Mouse (Mus musculus) limb, embryonic 12.5 days (tissue): ENCODE measurements around the gene Slc35b2. TPM values are rescaled to one million over a fixed set of nuclear protein-coding genes. Genes with fewer than 3 reads are reported as not detected.
A peak's percentile ranks its signal among the peaks of the same experiment; 100 is the strongest.

Source experiments
- ATAC-seq: fragments of 200-750 bp; cut with Nextera tagmentation; 2 replicates; pipeline ENCODE4 v1.8.0; 2017; ENCODE audit warnings: low read depth, moderate TSS enrichment; ENCODE audit not compliant: insufficient number of reproducible peaks, insufficient read depth, low FRiP score, low TSS enrichment
- H3K27ac ChIP-seq: fragments of 300-500 bp; sonication (generic); 2 replicates; pipeline ENCODE4 v1.5.1; 2016; ENCODE audit warnings: mild to moderate bottlenecking, moderate library complexity
- H3K27me3 ChIP-seq: fragments of 300-500 bp; sonication (generic); 2 replicates; pipeline ENCODE4 v1.6.1; 2016; ENCODE audit warnings: mild to moderate bottlenecking, moderate library complexity
- H3K36me3 ChIP-seq: fragments of 300-500 bp; sonication (generic); 2 replicates; pipeline ENCODE4 v1.6.1; 2016; ENCODE audit warnings: mild to moderate bottlenecking, moderate library complexity
- H3K4me1 ChIP-seq: fragments of 300-500 bp; sonication (generic); replicated peaks from 2 replicates; pipeline ENCODE4 v1.6.1; 2016
- H3K4me2 ChIP-seq: fragments of 300-500 bp; sonication (generic); 2 replicates; pipeline ENCODE4 v1.6.1; 2016; ENCODE audit warnings: mild to moderate bottlenecking, moderate library complexity
- H3K4me3 ChIP-seq: fragments of 300-500 bp; sonication (generic); replicated peaks from 2 replicates; pipeline ENCODE4 v1.5.1; 2016; ENCODE audit warnings: mild to moderate bottlenecking
- H3K9ac ChIP-seq: fragments of 300-500 bp; sonication (generic); replicated peaks from 2 replicates; pipeline ENCODE4 v1.6.1; 2016; ENCODE audit warnings: mild to moderate bottlenecking, moderate library complexity
- H3K9me3 ChIP-seq: fragments of 300-500 bp; sonication (generic); 2 replicates; pipeline ENCODE4 v1.6.1; 2016; ENCODE audit warnings: mild to moderate bottlenecking, moderate library complexity
- WGBS: fragments of 180-500 bp; shearing (Covaris S2); methylation state at CpG from one replicate; pipeline ENCODE4 v1.1.7; 2016; 5-methylcytosine and 5-hydroxymethylcytosine counted together
- polyA plus RNA-seq: library from polyadenylated mRNA; unstranded; fragments of >200 nt; fragmentation: Nextera tagmentation; extraction: Ambion mirVana; gene quantifications from 2 replicates; pipeline ENCODE4 v1.2.1, GENCODE M21; 2016

Slc35b2 gene
- polyA plus RNA-seq, 1 experiment from 2014 or later = 96.9 TPM

DNA sequence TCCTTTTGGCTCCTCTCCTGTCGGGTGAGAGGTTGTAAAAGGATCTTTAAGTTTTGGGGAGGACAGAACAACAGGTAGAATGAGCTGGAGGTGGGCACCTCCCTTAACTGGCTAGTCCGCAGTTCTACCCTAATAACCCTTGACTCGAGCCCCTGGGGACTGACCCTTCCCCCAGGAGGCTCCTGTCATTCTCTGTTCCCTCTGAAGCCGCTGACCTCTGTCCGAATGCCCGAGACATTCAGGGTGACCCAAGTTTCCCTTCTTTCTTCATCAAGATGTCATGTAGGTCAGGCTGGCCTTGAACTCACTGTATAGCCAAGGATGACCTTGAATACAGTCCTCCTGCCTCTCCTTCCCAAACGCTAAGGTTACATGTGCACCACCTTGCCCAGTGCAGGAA, 24.7 kb downstream of the Slc35b2 start:
- H3K27ac ChIP-seq = no peak overlapping the region
- no peak overlapping the region for H3K4me3 ChIP-seq
- peaks cover 13% of the 10 kb centered on the region for H3K27me3 ChIP-seq
- H3K36me3 ChIP-seq = peaks cover 17% of the 10 kb centered on the region
- ATAC-seq = no peak
- peaks cover 47% of the 10 kb centered on the region for H3K4me1 ChIP-seq
- H3K9me3 ChIP-seq = peaks cover 9% of the 10 kb centered on the region; the same call in 1 of the 2 replicates
- H3K9ac ChIP-seq = no peak overlapping the region
- WGBS = 95% methylated on average over 7 of the region's 7 CpGs
- H3K4me2 ChIP-seq = no peak overlapping the region

DNA sequence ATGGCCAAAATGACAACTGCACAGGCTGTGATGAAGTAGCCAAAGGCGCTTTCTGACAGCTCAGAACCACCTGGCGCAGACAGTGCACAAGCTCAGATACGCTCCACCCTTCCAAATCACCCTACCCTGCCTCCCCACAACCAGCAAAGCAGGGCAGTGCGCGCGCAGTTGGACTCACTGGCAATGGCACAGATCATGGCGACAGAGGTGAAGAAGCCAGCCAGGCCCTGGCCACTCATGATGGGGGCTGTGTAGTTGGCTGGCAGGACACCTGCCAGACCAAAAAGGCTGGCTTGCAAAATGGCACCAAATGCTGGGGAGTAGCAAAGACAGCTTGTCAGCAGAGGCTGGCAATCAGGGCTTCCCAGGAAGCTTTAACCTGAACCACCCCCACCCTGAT, 25.6 kb downstream of the Slc35b2 start:
- no peak for ATAC-seq
- Histone ChIP-seq H3K36me3 (peaks cover 17% of the 10 kb centered on the region), H3K27ac (no peak overlapping the region), H3K27me3 (peaks cover 21% of the 10 kb centered on the region), H3K4me1 (peaks cover 51% of the 10 kb centered on the region), H3K9ac (no peak overlapping the region), H3K4me2 (no peak overlapping the region), H3K4me3 (no peak overlapping the region), H3K9me3 (peaks cover 9% of the 10 kb centered on the region; the same call in 1 of the 2 replicates)
- over 99% methylated on average over 7 of the region's 7 CpGs for WGBS

DNA sequence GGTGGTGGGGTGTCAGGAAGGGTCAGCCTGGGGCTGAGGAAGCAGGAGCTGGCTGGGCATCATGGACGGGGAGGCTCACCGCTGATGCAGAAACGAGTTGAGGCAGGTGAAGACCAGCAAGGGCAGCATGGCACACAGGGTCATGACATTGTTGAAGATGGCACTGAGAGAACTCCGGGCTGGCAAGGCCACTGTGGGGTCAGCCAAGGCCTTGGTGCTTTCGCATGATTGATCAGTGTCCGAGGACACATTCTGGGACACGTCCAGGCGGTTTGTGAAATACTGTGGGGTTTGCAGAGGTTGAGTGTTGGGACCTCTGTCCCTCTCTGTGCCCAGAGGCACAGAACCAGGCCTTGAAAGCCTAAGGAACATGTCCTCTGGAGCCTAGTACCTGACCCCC, 26.2 kb downstream of the Slc35b2 start:
- no peak overlapping the region for H3K4me2 ChIP-seq
- peaks cover 51% of the 10 kb centered on the region for H3K4me1 ChIP-seq
- no peak overlapping the region for H3K9ac ChIP-seq
- WGBS = 93% methylated on average over 8 of the region's 8 CpGs
- H3K27ac ChIP-seq = no peak overlapping the region
- H3K27me3 ChIP-seq = peaks cover 27% of the 10 kb centered on the region
- H3K36me3 ChIP-seq = peaks cover 17% of the 10 kb centered on the region
- no peak for ATAC-seq
- peaks cover 9% of the 10 kb centered on the region; the same call in 1 of the 2 replicates for H3K9me3 ChIP-seq
- no peak overlapping the region for H3K4me3 ChIP-seq

DNA sequence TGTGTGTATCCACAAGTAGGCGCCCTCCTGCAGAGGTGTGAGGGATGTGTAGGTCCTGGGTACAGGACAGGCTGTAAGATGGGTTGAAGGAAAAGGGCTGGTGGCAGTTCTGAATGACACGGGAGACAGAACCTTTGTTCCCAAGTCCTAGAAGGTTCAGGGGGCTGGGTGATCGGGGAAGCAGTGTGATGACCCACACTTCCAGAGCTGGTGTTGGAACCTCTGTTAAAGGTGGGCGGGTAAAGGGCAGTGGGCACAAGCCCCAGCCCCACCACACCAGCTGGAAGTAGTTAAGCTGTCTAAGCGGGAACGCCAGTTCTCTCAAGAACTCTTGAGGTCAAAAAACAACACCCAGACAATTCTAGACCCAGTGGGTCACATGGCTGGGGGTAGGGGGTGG, 26.7 kb downstream of the Slc35b2 start:
- Histone ChIP-seq H3K4me3 (no peak overlapping the region), H3K36me3 (peaks cover 17% of the 10 kb centered on the region), H3K9me3 (peaks cover 9% of the 10 kb centered on the region; the same call in 1 of the 2 replicates), H3K4me1 (peaks cover 50% of the 10 kb centered on the region), H3K9ac (no peak overlapping the region), H3K27ac (no peak overlapping the region), H3K27me3 (peaks cover 33% of the 10 kb centered on the region), H3K4me2 (no peak overlapping the region)
- 58% methylated on average over 6 of the region's 6 CpGs for WGBS
- ATAC-seq = no peak

DNA sequence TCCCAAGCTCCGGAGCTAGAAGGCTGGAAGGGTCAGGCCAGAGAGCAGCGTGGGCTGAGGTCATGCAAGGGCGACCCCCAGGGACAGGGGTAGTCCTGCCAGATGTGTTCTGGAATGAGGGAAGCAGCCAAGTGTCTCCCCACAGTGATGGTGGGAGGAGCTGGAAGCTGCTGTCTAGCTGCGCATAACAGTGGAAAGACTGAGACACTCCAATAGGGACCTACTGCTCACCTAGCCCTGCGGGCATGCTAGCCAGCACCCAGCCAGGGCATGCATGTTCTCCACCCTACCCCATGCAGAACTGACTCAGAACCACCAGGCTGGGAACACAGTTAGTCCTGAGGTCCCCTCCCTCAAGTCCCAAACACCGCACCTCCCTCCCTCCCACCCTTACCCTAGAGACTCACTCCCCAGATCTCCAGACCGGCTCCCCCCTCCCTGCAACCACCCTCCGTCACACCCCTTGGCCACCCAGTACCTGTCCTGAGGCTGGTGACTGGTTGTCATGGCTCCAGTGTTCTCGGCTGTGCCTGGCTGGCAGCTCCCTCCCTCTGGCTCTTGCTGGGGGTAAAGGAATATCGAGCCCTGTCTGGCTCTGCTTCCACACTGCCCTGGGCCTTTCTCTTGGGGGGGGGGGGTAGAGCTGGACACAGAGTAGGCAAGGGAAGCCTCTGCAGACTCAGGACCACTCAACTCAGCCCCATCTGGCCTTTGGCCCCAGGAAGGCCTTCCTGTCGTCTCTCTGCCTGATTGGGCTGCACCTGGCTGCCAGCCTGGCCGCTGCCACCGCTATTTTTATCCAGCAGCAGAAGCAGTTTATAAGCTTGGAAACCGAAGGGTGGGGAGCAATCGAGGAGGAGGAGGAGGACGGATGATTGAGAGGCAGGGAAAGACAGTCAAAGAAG, 28.3 kb downstream of the Slc35b2 start:
- H3K9ac ChIP-seq = peak overlapping the region; percentile 50
- H3K4me3 ChIP-seq = no peak overlapping the region
- peaks cover 5% of the 10 kb centered on the region; the same call in 1 of the 2 replicates for H3K9me3 ChIP-seq
- peaks cover 41% of the 10 kb centered on the region for H3K27me3 ChIP-seq
- peaks cover 9% of the 10 kb centered on the region; the same call in 1 of the 2 replicates for H3K36me3 ChIP-seq
- H3K4me1 ChIP-seq = peaks cover 61% of the 10 kb centered on the region
- peak overlapping the region; percentile 23; the same call in 1 of the 2 replicates for H3K4me2 ChIP-seq
- no peak overlapping the region for H3K27ac ChIP-seq
- ATAC-seq = no peak
- 47% methylated on average over 16 of the region's 16 CpGs for WGBS

DNA sequence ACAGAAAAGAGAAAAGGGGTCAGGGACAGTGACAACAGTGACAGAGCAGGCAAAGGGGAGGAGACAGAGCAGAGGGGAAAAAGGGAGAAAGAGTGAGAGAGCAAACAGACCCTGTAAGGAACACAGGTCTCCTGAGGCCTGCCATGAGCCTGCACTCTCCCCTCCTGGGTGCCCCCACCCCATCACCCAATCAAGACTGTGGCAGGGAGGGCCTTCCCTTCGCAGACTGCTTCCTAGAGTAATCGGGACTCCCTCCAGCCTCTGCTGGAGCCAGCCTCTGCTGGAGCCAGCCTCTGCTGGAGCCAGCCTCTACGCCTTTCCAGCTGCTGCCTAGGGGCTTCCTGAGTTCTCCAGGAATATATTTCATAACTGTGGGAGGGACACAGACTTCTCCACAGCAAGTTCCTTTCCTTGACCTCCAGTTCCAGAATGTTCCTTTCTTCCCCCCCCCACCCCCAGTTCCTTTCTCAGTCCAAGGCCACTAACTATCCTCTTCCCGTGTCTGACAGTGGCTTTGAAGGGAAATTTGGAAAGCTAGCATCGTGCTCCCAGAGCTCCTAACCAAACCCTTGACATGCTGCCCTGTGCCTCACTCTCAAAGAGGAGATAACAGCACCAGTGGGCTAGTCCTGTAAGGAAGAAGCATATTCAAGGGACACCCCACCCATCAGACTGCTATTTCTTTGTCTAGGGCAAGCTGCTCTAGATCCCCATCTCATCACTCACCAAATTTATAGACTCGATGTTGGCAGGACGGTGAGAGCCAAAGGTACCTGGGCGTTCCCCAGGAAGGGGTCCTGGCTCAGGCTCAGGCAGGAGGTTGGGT, 29.1 kb downstream of the Slc35b2 start:
- H3K36me3 ChIP-seq = 0 out of 2 replicates have a peak, but pooled peaks cover 3% of the 10 kb centered on the region
- peaks cover 41% of the 10 kb centered on the region for H3K27me3 ChIP-seq
- no peak overlapping the region for H3K4me3 ChIP-seq
- WGBS = 55% methylated on average over 8 of the region's 8 CpGs
- peak overlapping the region; percentile 50 for H3K9ac ChIP-seq
- no peak overlapping the region for H3K27ac ChIP-seq
- peaks cover 66% of the 10 kb centered on the region for H3K4me1 ChIP-seq
- no peak for ATAC-seq
- H3K9me3 ChIP-seq = no peaks in the 10 kb centered on the region
- peak overlapping the region; percentile 23 for H3K4me2 ChIP-seq

DNA sequence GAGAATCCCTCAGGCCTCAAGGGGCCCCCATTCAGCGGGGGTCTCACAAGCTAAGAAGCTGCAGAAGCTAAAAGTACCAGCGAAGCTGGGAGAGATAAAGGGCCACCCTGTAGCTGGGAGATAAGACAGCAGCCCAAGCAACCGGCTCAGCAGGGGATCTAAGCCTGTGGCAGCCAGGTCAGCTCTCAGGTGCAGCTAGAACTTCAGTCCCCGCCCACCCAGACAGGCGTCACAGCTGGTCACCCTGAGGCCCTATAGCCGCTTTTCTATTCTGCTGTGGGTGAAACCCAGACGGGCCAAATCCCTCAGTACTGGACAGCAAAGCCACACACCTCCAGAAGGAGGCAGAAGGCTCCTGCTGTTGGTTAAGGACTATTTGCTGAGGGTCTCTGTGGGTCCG, 29.8 kb downstream of the Slc35b2 start:
- WGBS = 28% methylated on average over 8 of the region's 8 CpGs
- H3K27ac ChIP-seq = no peak overlapping the region
- no peak for ATAC-seq

DNA sequence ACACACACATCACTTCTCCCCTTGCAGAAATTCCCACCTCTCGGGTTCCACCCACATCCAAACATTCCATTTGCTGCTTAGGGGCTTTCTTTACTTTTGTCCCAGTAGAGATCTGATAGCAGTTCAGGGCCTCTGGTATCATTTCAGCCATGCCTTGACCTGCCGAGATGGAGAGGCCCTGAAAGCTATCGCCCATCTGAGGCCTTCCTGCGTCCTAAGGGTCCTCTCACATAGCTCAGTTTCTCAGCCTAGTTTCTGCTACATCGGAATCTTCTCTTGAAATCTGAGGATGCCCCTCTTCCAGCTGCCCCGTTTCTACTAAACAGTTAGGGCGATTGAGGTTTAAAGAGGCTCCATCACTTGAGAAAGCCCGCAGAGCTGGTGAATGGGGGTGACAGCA, 30.5 kb downstream of the Slc35b2 start:
- WGBS = 45% methylated on average over 8 of the region's 8 CpGs
- H3K4me2 ChIP-seq = peak overlapping the region; percentile 97
- no peak overlapping the region for H3K27ac ChIP-seq
- H3K4me1 ChIP-seq = peaks cover 74% of the 10 kb centered on the region
- H3K9ac ChIP-seq = no peak overlapping the region
- peak overlapping the region; percentile 53 for H3K4me3 ChIP-seq
- H3K27me3 ChIP-seq = peaks cover 45% of the 10 kb centered on the region
- no peaks in the 10 kb centered on the region for H3K9me3 ChIP-seq
- no peaks in the 10 kb centered on the region for H3K36me3 ChIP-seq
- ATAC-seq = no peak

More for the DNA sequence above, 29.8 kb downstream of the Slc35b2 start:
- Histone ChIP-seq H3K27me3 (peaks cover 43% of the 10 kb centered on the region), H3K4me2 (peak overlapping the region; percentile 97), H3K9me3 (no peaks in the 10 kb centered on the region), H3K4me3 (peak overlapping the region; percentile 7; the same call in 1 of the 2 replicates), H3K9ac (peak overlapping the region; percentile 12; the same call in 1 of the 2 replicates), H3K36me3 (no peaks in the 10 kb centered on the region), H3K4me1 (peaks cover 71% of the 10 kb centered on the region)

DNA sequence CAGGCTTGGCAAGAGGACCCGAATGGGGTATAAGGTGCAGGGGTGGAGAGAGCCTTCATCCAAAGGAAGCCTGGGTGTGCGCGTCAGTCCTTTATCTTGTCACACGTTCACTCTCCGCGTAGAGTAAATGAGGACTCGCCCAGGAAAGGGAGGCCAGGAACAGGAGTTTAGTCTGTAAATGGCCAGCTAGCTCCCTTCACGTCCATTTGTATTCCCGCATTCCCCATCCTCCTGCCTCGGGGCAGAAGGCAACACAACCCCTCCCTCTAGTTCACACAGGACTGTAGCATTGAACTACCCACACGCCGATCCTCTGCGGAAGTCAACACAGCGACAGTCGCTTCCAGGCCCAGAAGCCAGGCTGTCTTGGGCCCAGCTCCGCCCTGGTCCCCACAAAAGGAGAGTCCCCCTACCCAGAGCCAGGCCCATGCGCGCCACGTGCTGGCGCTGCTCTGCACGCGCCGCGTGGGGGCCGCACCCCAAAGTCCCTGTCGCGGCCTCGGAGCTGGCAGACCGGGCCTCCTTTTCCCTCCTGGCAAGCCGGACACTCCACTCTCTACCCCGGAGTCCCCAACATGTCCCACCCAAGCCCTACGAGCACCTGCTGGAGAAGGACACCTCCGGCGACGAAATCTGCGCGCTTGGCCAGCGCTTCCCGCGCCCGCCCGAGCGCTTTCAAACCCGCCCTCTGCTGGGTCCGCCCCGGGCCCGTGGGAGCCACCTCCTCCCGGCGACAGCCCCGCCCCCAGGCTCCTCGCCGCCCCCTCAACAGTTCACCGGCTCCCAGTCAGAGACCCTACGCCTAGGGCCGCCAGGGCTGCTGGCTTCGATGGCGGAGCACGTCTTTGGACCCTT, 31.4 kb downstream of the Slc35b2 start:
- H3K9me3 ChIP-seq = no peaks in the 10 kb centered on the region

DNA sequence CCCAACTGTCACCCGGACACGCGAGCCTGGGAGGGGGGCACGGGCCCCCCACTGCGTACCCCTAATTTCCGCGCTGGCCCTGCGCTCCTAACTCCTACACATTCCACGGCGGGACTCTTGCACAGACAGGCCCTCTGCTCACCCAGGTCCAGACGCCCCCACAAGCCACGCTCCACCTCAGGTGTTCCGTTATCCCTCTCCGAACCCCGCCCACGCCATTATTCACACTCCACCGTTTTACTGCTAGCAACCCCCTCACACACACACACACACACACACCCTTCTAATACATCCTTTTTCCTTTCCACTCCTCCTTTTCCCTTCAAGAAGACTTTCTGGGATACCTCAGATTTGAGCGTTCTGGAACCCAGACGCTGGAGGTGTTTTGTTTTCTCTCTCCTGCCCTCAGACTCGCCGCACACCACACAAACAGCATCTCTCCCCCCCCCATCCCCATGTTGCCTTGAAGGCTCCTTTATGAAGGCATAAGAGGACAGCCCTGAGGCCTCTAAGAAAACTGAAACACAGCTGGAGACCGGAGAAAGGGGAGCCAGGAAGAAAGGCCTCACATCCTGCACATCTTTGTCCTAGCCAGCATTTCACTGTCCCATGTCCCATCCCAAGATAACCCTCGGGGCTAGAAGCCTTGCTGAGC, 32.2 kb downstream of the Slc35b2 start:
- Histone ChIP-seq H3K4me1 (peaks cover 82% of the 10 kb centered on the region), H3K27me3 (peaks cover 62% of the 10 kb centered on the region), H3K27ac (no peak overlapping the region), H3K4me3 (peak overlapping the region; percentile 53), H3K9me3 (no peaks in the 10 kb centered on the region), H3K4me2 (peak overlapping the region; percentile 97), H3K36me3 (no peaks in the 10 kb centered on the region), H3K9ac (peak overlapping the region; percentile 65)
- WGBS = 5% methylated on average over 23 of the region's 23 CpGs
- peak; percentile 5; the same call in 1 of the 2 replicates for ATAC-seq

More for the DNA sequence above, 31.4 kb downstream of the Slc35b2 start:
- peak overlapping the region; percentile 53 for H3K4me3 ChIP-seq
- peak overlapping the region; percentile 97 for H3K4me2 ChIP-seq
- peak; percentile 45 for ATAC-seq
- peak overlapping the region; percentile 65 for H3K9ac ChIP-seq
- WGBS = 1% methylated on average over 58 of the region's 58 CpGs
- H3K36me3 ChIP-seq = no peaks in the 10 kb centered on the region
- H3K27me3 ChIP-seq = peaks cover 54% of the 10 kb centered on the region
- H3K4me1 ChIP-seq = peaks cover 84% of the 10 kb centered on the region
- H3K27ac ChIP-seq = no peak overlapping the region
